Mouse (Mus musculus): Measurements from ENCODE around the gene Gpc6. TPM values are rescaled to one million over a fixed set of nuclear protein-coding genes. Genes with fewer than 3 reads are reported as not detected.

The Gpc6 gene
- polyA plus RNA-seq, 1 experiment: 4.7 TPM

GRCm38 (mm10) chr14:117166350-117166749 is 241.2 kb downstream of the Gpc6 start:
- TF ChIP-seq CTCF (IDR thresholded peaks at IDR 0.05; ENCODE audit: extremely low read depth, insufficient read depth, low read length) (no peak), POLR2A (IDR thresholded peaks at IDR 0.05; ENCODE audit: extremely low read depth, insufficient read depth, low read length) (no peak)
- Histone ChIP-seq H3K4me1 (ENCODE audit: control insufficient read depth, insufficient read depth, low read length) (no peaks in the 10 kb centered on the region), H3K27ac (ENCODE audit: insufficient read depth, low read length) (no peak overlapping the region), H3K4me3 (ENCODE audit: insufficient read depth, low read length) (no peak overlapping the region)

GRCm38 (mm10) chr14:117193364-117193763 is 268.2 kb downstream of the Gpc6 start:
- H3K4me1 ChIP-seq (ENCODE audit: control insufficient read depth, insufficient read depth, low read length): no peaks in the 10 kb centered on the region
- TF ChIP-seq POLR2A (IDR thresholded peaks at IDR 0.05; ENCODE audit: extremely low read depth, insufficient read depth, low read length) (no peak), CTCF (IDR thresholded peaks at IDR 0.05; ENCODE audit: extremely low read depth, insufficient read depth, low read length) (no peak)
- H3K4me3 ChIP-seq (ENCODE audit: insufficient read depth, low read length): no peak overlapping the region
- no peak overlapping the region for H3K27ac ChIP-seq (ENCODE audit: insufficient read depth, low read length)

GRCm38 (mm10) chr14:117202012-117202411 is 276.9 kb downstream of the Gpc6 start:
- TF ChIP-seq CTCF (IDR thresholded peaks at IDR 0.05; ENCODE audit: extremely low read depth, insufficient read depth, low read length) (no peak), POLR2A (IDR thresholded peaks at IDR 0.05; ENCODE audit: extremely low read depth, insufficient read depth, low read length) (no peak)

GRCm38 (mm10) chr14:117203960-117204359 is 278.8 kb downstream of the Gpc6 start:
- no peaks in the 10 kb centered on the region for H3K4me1 ChIP-seq (ENCODE audit: control insufficient read depth, insufficient read depth, low read length)
- no peak overlapping the region for H3K4me3 ChIP-seq (ENCODE audit: insufficient read depth, low read length)
- TF ChIP-seq POLR2A (IDR thresholded peaks at IDR 0.05; ENCODE audit: extremely low read depth, insufficient read depth, low read length): no peak
- no peak for TF ChIP-seq CTCF (IDR thresholded peaks at IDR 0.05; ENCODE audit: extremely low read depth, insufficient read depth, low read length)
- no peak overlapping the region for H3K27ac ChIP-seq (ENCODE audit: insufficient read depth, low read length)

More at GRCm38 (mm10) chr14:117202012-117202411, 276.9 kb downstream of the Gpc6 start:
- Histone ChIP-seq H3K4me1 (ENCODE audit: control insufficient read depth, insufficient read depth, low read length) (no peaks in the 10 kb centered on the region), H3K4me3 (ENCODE audit: insufficient read depth, low read length) (no peak overlapping the region), H3K27ac (ENCODE audit: insufficient read depth, low read length) (no peak overlapping the region)

- H3K27ac ChIP-seq (ENCODE audit: insufficient read depth, low read length): no peak overlapping the region
- H3K4me1 ChIP-seq (ENCODE audit: control insufficient read depth, insufficient read depth, low read length): no peaks in the 10 kb centered on the region
- TF ChIP-seq CTCF (IDR thresholded peaks at IDR 0.05; ENCODE audit: extremely low read depth, insufficient read depth, low read length): no peak
- TF ChIP-seq POLR2A (IDR thresholded peaks at IDR 0.05; ENCODE audit: extremely low read depth, insufficient read depth, low read length): no peak
- no peak overlapping the region for H3K4me3 ChIP-seq (ENCODE audit: insufficient read depth, low read length)
Measured at GRCm38 (mm10) chr14:117214373-117214772, 289.3 kb downstream of the Gpc6 start.

- no peak overlapping the region for H3K27ac ChIP-seq (ENCODE audit: insufficient read depth, low read length)
- H3K4me3 ChIP-seq (ENCODE audit: insufficient read depth, low read length): no peak overlapping the region
- H3K4me1 ChIP-seq (ENCODE audit: control insufficient read depth, insufficient read depth, low read length): no peaks in the 10 kb centered on the region
- TF ChIP-seq CTCF (IDR thresholded peaks at IDR 0.05; ENCODE audit: extremely low read depth, insufficient read depth, low read length) (no peak), POLR2A (IDR thresholded peaks at IDR 0.05; ENCODE audit: extremely low read depth, insufficient read depth, low read length) (no peak)
Measured at GRCm38 (mm10) chr14:117226920-117227319, 301.8 kb downstream of the Gpc6 start.

GRCm38 (mm10) chr14:117230476-117230875 is 305.4 kb downstream of the Gpc6 start:
- Histone ChIP-seq H3K4me1 (ENCODE audit: control insufficient read depth, insufficient read depth, low read length) (no peaks in the 10 kb centered on the region), H3K27ac (ENCODE audit: insufficient read depth, low read length) (no peak overlapping the region), H3K4me3 (ENCODE audit: insufficient read depth, low read length) (no peak overlapping the region)
- TF ChIP-seq CTCF (IDR thresholded peaks at IDR 0.05; ENCODE audit: extremely low read depth, insufficient read depth, low read length): no peak
- no peak for TF ChIP-seq POLR2A (IDR thresholded peaks at IDR 0.05; ENCODE audit: extremely low read depth, insufficient read depth, low read length)

GRCm38 (mm10) chr14:117238226-117238625 is 313.1 kb downstream of the Gpc6 start:
- Histone ChIP-seq H3K4me1 (ENCODE audit: control insufficient read depth, insufficient read depth, low read length) (no peaks in the 10 kb centered on the region), H3K27ac (ENCODE audit: insufficient read depth, low read length) (no peak overlapping the region), H3K4me3 (ENCODE audit: insufficient read depth, low read length) (no peak overlapping the region)
- no peak for TF ChIP-seq CTCF (IDR thresholded peaks at IDR 0.05; ENCODE audit: extremely low read depth, insufficient read depth, low read length)
- TF ChIP-seq POLR2A (IDR thresholded peaks at IDR 0.05; ENCODE audit: extremely low read depth, insufficient read depth, low read length): no peak

- no peak overlapping the region for H3K4me3 ChIP-seq (ENCODE audit: insufficient read depth, low read length)
- H3K27ac ChIP-seq (ENCODE audit: insufficient read depth, low read length): no peak overlapping the region
- TF ChIP-seq CTCF (IDR thresholded peaks at IDR 0.05; ENCODE audit: extremely low read depth, insufficient read depth, low read length) (no peak), POLR2A (IDR thresholded peaks at IDR 0.05; ENCODE audit: extremely low read depth, insufficient read depth, low read length) (no peak)
- no peaks in the 10 kb centered on the region for H3K4me1 ChIP-seq (ENCODE audit: control insufficient read depth, insufficient read depth, low read length)
Measured at GRCm38 (mm10) chr14:117239694-117240427, 314.7 kb downstream of the Gpc6 start.

GRCm38 (mm10) chr14:117245631-117246030 is 320.5 kb downstream of the Gpc6 start:
- TF ChIP-seq POLR2A (IDR thresholded peaks at IDR 0.05; ENCODE audit: extremely low read depth, insufficient read depth, low read length) (no peak), CTCF (IDR thresholded peaks at IDR 0.05; ENCODE audit: extremely low read depth, insufficient read depth, low read length) (no peak)
- Histone ChIP-seq H3K4me3 (ENCODE audit: insufficient read depth, low read length) (no peak overlapping the region), H3K27ac (ENCODE audit: insufficient read depth, low read length) (no peak overlapping the region), H3K4me1 (ENCODE audit: control insufficient read depth, insufficient read depth, low read length) (peaks cover 2% of the 10 kb centered on the region; the same call in 1 of the 2 replicates)

Measured in cortical plate, adult 2 months (tissue).